Mouse (Mus musculus): ENCODE measurements around the gene Col6a4.

Gene Col6a4

DNA sequence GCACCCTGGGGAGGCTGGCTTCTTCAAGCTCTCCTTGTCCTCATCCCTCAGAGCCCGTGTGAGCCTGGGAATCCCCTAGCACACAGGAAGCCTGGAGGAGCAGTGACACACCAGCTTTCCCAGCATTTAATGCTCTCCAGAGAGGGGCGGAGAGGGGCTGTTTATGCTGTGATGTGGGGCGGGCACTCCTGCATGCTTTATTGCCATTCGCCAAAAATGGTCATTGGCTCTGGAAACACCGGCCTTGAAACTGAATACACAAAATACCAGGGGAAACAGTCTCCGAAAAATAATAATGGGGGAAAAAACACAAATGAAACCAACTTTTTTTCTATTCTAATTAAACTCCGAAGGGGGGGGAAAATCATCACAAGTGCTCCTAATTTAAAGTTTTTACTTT lies at the start of gene Col6a4:
Gene Col6a4 (minus strand): TSS at position 101 of the 400 bp plus-strand sequence.
- DNase-seq, result no peak

DNA sequence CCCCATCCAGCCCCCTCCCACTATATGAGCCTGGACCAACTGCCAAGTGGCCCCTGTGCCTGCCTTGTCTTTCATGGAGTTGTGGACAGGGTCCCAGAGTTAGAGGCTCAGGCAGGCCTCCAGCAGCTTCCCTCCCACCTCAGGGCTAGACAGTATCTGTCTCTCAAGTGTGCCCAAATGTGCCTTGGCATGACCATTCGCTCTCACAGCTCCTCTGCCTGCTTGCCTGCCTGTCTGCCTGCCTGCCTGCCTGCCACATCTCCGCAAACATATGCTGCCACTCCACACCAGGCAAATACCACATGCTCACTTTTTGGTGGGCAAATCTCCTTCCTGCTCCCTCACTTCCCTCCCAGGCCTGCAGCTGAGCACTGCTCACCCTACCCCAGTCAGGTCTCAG lies 49.0 kb upstream of the Col6a4 start:
- DNase-seq, result no peak

DNA sequence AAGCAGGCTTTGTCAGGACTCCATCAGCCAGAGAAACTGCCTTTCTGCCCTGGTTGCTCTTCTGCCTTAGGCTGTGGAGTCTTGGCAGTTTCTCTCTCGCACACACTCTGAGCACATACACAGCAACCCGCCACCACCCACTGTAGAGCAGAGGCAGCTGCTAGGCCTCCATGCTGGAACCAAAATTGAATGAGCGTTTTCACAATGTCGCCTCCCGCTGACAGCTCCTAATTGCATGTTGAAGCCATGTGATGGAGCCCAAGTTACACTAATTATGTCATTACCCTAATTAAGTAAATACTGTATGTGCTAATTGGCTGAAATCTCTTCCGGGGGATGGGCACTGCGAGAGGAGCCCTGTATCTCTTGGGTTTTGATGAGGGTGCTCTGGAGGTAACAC lies 47.6 kb upstream of the Col6a4 start:
- DNase-seq, result no peak

DNA sequence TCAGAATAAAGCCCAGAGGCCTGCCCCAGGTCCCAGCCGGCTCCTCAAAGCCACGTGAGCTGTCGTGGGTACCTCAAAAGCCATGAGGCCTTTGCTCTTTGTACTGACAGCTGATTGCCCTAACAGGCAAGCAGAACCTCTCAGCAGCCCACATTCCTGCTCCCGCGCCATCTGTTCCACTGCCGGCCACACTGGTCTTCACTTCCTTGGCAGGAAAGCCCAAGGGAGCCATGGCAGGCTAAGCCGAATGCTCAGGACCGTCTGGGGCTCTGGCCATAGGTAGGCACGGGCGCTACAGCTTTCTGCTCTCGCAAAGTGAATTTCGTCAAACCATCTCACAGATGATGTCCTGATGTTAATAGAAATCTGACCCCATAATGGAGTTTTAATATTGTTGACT lies 45.4 kb upstream of the Col6a4 start:
- DNase-seq, result no peak

DNA sequence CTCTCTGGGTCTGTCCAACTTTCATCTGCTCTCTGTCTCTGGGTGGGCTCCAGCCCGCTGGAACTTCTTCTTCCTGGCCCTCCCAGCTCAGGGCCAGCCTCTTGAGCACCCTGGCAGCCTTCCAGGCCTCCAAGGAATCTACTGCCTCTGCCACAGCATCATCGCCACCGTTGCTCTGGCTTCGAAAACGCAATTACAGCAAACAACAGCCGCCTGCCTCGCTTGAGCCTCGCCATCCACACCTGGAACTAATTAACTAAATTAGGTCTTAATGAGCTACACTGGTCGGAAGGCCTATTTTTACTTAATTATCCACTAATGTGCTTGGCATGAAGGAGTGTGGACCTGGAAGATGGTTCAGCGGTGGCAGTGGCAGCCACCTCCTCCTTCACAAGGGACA lies 43.2 kb upstream of the Col6a4 start:
- peak; percentile 8 for DNase-seq

DNA sequence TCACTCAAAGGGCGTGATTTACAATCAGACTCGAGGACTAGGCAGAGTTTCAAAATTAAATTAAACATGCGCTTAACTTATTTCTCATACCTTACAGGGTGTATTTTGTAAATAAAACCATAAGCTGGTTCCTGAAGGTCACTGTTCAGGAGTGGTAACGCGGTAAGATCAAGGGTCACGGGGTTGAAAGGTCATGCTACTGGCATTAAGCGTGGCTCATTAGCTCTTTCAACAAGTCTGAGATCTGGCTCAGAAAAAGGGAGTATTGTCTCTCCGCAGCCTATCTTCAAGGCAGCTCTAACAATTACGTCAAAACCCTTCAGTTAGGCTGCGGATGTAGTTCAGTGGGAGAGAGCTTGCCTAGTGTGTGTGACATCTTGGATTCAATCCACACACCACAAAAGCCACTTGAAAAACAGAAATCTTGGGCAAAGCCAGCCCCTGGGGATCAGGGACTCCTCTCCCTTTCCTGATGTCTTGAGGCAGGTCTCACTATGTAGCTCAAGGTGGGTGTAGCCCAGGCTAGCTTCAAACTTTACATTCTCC lies 41.2 kb upstream of the Col6a4 start:
- DNase-seq, result no peak

DNA sequence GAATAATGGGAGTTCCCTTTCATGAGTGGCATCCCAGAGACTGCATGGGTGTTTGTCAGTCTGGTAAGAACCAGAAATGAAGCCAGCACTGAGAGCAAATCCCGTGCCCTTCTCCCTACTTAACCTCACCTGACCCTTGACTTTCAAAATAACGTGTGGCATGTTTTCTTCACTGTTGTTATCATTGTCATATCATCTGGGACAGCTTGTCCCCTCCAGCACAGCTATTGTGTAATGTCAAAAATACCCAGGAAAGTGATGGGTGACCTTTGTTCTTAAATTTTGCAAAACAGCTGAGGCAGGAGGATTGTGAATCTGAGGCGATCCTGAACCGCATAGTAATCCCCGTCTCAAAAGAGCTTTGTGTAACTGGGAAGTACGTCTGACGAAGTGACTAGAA lies 33.7 kb upstream of the Col6a4 start:
- no peak for DNase-seq

DNA sequence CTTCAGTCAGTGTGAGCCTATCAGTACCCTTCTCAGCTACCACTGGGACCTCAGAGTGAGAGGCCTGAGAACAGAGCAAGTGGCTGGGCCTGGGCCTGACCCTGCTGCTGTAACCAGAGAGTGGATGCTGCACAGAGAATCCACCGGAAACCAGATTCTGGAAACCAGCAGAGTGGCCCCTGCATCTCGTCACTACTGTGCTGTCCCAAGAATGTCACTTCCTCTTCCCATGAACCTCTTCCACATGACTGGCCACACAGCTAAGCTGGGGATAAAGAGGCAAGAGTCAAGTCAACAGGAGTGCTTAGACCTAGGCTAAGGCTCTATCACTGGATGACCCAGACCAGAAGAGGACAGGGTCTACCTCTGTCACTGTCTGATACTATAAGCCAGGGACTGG lies 32.5 kb upstream of the Col6a4 start:
- no peak for DNase-seq

DNA sequence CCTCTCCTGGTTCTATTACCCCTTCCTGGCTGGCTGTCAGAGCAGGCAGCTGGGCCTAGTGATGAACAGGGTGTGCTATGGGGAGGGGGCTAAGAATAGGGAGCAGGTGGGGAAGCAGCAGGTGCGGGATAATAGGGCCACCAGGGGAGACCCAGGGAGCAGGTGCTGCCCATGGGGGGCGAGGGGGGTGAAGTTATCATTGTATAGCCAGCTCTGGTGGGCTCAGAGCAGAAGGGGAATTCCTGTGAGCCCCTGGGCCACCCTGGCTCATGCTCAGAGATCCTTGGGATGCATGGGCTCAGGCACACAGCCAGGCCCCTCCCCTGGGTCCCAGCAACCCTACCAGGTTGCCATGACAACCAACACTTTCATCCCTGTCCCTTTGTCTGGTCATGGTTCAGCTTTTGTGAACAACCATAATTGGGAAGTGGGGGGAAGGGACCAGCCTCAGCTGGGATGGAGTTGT lies 30.2 kb upstream of the Col6a4 start:
- no peak for DNase-seq

DNA sequence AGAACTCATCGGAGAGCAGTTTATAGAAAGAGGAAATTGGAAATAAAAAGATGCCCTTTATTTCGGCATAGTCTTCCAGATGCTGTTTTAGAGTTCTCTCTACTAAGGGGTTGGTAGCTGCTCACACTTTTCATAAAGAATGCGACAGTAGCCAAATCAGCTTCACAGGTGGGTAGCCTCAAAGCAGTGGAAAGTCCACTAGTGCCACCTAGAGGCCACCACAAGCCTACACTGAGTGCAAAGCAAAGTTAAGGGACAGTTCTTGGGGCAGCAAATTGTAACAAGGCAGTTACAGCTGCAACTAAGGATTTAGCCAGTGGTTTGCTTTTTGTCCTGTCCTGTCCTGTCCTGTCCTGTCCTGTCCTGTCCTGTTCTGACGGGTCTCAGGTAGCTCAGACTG lies 27.0 kb upstream of the Col6a4 start:
- peak; percentile 25 for DNase-seq

DNA sequence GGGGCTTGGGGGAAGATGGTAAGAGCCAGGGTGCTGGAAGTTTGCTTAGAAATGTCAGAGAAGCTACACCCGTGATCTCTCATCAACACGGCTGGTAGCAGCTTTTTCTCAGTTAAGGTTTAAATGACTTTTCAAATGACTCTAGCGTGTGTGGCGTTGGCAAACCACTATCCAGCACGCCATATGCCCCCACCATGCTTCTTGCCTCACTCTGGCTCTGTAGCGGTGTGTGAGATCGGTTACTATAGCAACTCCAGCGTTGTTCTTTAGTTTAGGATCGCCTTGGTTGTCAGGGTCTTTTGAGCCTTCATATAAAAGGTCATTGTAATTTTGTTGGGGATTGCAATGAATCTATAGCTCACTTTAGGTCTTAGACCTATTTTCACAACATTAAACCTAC lies 22.5 kb upstream of the Col6a4 start:
- DNase-seq, result no peak

DNA sequence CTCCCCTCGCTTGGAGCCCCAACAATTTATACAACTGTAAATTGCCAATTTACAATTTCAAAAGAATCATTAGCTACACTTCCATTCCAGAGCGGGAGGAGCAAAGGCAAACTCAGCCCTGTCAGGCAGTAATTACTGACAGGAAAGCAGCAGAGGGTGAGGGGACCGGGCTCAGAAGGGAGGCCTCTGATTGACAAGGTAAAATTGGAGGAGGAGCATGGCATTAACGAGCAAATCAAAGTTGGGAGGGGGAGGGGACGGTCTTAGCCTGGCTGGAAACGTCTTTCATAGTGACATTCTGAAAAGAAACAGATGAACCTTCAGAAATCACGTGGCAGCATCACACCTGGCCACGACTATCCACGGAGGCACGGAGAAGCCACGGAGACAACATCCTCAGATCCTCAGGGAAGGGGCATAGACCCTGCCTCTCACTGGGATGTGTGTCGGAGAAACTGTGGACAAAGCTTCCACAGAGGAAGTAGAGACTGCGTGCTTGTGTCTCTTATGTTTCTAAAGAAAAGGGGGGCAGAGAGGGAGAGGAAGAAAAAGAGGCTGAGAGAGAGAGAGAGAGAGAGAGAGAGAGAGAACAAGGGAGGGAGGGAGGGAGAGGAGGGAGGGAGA lies 19.3 kb upstream of the Col6a4 start:
- no peak for DNase-seq

DNA sequence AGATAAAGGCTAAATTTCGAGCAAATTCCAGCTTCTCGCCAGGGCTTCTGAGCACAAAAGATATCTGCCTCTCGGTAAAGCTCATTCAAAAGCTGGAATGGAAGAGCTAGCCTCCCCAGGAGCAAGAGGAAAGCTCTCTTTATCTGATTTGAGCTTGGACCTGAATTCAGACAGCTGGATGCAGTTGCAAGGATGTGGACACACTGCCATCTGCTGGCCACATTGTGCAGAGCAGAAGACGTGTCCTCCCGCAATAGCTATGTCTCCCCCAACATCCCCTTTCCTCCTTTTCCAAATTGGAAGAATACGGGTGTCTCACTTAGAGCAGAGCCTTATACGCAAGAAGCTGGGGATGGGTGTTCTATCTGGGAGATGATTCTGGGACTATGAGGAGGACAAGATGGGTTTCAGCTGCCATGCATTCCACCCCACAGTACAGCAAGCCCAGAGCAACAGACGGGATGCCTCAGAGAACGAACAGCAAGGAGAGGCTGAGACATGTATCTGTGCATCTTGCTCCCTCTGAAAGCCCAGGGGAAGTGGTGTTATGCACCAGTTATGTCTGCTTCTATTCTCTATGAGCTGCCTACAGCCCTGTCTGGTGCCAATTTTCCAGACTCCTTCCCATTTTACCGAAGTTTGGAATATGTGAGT lies 16.3 kb upstream of the Col6a4 start:
- DNase-seq, result peak; percentile 78

DNA sequence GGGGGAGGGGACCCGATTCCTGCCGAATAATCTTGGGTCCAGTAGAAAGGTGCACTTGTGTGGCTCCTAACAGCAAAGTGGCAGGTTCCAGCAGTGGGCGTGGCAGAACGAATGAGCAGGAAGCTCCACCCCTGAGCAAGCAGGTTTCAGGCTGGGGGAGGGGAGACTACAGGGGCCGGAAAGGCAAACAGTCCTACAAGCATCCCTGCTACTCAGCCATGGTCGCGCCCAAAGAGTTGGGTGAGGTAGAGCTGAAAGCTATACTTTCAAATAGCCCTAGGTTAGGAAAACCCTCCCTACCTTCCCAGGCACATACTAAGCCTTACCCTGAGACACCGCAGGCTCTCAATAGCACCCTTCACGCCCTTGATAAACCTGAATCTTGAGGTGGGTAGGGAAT lies 9.7 kb upstream of the Col6a4 start:
- no peak for DNase-seq

DNA sequence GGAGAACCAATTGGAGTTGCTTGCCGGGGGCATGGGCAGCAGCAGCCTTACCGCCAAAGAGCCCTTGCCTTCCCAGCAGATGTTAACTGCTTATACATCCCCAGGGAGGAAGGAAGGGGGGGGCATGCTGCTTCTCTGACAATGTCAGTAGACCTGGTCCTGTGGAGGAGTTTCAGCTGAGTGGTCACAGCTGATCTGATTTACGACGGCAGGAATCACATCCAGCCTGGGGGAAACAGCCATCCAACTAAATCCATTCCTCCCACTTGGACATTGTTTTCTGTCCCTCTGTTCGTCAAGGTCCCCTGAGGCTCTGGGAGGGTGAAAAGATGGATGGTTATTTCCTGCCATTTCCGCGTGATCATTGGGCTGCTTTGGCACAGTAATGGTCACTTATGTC lies 7.8 kb upstream of the Col6a4 start:
- DNase-seq, result no peak

DNA sequence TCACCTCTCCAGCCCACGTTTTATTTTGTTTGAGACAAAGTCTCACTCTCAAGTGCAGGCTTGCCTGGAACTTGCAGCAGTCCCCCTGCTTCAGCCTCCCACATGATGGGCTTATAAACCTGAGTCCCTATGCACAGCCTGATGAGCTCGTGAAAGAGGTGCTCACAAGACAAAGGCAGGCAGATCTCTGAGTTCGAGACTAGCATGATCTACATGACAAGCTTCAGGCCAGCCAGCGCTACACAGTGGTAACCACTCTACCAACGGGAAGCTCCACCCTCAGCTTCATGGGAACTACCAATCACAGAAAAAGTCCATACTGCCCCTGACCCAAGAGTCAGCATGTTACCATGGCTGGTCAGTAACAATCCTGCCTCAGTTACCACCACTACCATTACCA lies 4.6 kb upstream of the Col6a4 start:
- no peak for DNase-seq

DNA sequence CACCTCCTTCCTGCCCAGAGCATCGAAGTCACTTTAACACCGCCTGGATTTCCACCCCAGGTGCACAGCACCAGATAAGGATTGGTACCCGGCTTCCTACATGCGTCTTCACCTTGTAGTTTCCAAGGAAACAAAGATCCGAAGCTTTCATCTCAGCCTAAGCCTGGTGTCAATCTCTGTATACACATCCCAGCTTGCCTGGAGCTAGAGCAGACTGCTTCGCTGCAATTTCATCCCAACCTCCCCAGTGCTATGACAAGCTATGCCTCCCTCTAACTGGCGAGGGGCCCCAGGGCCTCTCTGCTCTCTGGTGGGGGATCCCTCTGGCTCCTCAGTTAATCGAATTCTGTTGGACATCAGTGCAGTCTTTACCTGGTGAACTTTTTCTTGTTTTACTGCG lies 3.7 kb upstream of the Col6a4 start:
- no peak for DNase-seq

DNA sequence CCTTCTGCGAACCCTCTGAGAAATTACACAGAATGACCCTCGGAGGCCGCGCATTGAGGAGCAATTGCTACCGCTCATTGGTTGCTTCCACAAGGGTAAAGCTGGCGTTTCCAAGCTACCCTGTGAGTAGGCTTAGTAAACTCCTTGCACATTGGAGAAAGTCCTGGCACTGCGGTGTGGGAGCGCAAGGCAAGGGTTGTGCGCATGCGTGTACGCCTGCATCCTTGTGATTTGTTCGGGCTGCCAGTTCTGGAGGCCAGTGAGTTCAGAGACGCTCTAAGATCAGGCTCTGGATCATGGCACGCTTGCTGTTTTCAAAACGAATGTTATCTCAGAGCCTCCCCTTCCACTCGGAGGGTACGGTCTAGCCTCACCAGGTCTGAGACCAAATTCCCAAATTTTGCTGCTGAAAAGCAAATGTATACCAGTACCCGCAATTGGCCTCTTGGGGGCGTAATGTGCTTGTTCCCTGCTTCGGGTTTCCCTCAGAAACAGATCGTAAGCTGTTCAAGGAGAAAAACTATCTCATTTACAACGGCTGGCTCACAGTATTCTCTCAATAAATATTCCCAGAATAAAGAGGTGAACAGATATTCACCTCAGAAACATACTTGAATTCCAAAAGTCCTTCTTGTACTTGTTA lies 2.9 kb upstream of the Col6a4 start:
- DNase-seq, result no peak

DNA sequence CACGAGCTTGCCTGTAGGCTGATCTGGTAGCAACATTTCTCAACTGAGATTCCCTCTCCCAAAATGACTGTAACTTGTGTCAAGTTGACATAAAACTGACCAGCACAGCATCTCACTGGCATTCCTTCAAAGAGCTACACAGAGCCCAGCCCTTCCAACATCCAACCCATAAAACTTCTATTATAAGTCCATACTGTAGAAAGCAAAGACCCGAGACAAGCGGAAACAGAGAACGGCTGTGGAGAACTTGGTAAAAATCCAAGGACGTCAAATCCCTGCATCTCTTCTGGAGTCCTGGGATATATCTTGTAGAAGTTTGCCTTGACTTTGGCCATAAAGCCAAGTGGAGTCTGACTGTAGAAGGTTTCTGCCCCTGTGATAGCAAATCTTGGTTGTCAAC lies 15.1 kb downstream of the Col6a4 start:
- no peak for DNase-seq

DNA sequence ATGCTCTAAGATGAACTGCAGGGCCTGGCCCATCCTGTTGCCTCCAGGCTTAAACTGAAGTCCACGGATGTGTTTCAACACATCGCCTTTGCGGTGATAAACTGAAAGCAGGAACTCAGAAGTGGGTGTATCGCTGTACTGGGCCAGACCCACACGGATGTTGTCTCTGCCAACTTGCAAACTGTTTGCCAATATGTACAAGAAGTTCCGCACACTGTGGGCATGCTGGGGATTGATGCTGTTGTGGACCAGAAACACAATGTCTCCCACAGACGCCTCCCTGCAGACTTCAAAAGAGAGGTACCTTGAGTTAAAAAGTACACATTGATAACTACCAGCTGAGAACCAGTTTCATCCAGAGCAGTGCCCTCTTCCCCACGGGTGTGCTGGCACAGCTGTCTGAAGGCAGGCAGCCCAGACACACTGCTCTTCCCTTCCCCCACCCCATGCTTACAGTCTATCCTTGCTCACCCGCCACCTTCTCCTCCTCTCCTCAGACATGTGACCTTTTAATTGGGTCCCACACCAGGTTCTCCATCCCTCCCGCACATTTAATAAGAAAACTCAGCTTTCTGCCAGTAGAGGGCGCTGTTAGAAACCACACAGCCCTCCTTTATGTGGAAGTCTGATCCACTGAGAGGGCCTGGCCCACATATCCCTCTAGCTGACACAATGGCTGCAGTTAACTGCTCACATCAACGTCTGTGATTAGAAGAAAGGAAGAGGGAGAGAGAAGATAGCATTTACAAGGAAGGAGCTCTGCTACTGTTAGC lies 16.1 kb downstream of the Col6a4 start:
- peak; percentile 35 for DNase-seq

DNA sequence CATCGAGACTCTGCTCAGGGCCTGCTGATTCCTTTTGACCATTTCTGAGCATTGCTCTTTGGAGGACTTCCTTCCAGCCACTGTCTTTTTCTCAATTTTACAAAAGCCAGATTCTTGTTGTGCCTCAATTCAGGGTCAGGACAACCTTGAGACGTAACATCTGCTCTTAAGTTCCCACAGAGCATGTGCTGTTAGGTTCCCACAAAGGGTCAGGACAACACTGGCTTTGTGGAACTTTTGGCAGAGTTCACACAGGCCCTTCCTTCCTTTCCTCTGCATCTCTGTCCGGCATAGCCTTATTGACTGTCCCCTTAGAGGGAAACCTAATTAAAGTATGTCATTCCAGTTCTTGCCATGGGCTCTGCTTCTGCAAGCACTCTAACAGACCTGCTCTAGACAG lies 18.6 kb downstream of the Col6a4 start:
- DNase-seq, result no peak

DNA sequence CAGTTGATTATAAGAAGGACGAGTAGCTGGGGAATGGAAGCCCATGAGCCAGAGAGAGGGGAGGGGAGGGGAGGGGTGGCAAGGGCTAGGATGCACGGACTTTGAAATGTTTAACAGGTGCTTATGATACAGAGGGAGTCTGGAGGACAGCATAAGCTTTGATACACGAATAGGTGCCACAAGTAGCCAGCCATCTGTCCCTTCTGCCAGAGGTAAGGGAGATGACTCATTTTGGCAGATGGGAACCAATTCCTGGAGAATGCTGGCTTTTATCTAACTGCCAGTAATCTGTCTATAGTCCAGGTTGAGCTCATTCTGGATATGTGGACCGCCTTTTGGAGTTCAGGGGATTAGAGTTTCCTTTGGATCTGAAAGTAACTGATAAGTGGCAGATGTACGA lies 20.3 kb downstream of the Col6a4 start:
- no peak for DNase-seq

DNA sequence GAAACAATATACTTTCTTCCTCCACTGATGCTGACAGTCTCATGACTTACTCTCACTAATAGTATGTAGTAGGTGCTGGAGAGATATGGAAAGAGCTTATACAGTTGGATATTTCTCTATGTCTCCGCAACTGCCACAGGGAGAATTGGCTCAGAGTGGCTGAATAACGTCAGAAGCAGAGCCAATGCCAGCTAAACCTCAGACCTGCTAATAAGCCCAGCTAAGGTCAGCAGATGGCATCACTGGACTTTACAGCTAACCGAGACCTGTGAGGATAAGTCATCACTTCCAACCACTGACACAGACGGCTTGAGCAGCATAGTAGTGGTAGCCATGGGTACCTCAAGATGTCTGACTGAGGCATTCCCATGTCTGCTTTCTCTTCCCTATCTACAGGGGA lies 22.6 kb downstream of the Col6a4 start:
- no peak for DNase-seq

DNA sequence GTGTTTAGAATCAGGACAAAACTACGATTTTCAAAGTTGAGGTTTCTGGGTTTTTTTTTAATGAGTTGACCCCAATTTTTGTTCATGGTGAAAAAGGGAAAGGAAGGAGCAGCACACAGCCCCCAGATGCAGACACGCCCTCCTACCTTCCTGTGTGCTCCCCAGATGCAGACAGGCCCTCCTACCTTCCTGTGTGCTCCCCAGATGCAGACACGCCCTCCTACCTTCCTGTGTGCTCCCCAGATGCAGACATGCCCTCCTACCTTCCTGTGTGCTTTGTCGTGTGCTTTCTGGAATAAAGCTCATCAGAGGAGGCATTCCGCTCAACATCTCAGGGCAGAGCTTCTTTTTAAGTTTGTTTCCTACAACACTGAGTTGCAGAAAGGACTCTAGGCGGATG lies 24.9 kb downstream of the Col6a4 start:
- no peak for DNase-seq

Data from kidney, adult 18-20 months (tissue).